Mouse (Mus musculus) CH12.LX (cell line): Measurements from ENCODE around the gene Myh13.

Experiments
- CTCF ChIP-seq, 2 experiments: IDR thresholded peaks in 1 of 2; conservative IDR thresholded peaks in 1 of 2; 2 replicates each; pipeline ENCODE4 v1.5.1; 2011 to 2012; ENCODE audit warnings: low read depth in 2 of 2, low read length in 2 of 2, improper control_type of control experiment in 1 of 2, inconsistent platforms in 1 of 2, mild to moderate bottlenecking in 1 of 2, moderate library complexity in 1 of 2
- KAT2A ChIP-seq: IDR thresholded peaks from 2 replicates; pipeline ENCODE4 v1.6.1; 2012; ENCODE audit warnings: low read length, improper control_type of control experiment, inconsistent platforms; ENCODE audit not compliant: insufficient replicate concordance
- MEF2A ChIP-seq: IDR thresholded peaks from 2 replicates; pipeline ENCODE4 v1.6.1; 2014; ENCODE audit warnings: low read depth, mild to moderate bottlenecking, inconsistent platforms, low read length, improper control_type of control experiment, borderline replicate concordance
- POLR2A ChIP-seq: IDR thresholded peaks from 2 replicates; pipeline ENCODE4 v1.6.1; 2011; ENCODE audit warnings: low read depth, mild to moderate bottlenecking, improper control_type of control experiment, low read length
- POLR2AphosphoS2 ChIP-seq: IDR thresholded peaks from 2 replicates; pipeline ENCODE4 v1.6.1; 2011; ENCODE audit warnings: low read depth, low read length, improper control_type of control experiment
- TCF12 ChIP-seq: IDR thresholded peaks from 2 replicates; pipeline ENCODE4 v1.6.1; 2014; ENCODE audit warnings: low read depth, mild to moderate bottlenecking, inconsistent platforms, low read length, improper control_type of control experiment

GRCm38 (mm10) chr11:67400956-67401355 lies 79.5 kb downstream of the Myh13 start:
- TF ChIP-seq POLR2AphosphoS2 = no peak
- TF ChIP-seq CTCF (conservative IDR thresholded peaks at IDR 0.05 in 1 of 2, IDR thresholded peaks at IDR 0.05 in 1 of 2; ENCODE audit: low read depth in 2 of 2, low read length in 2 of 2) = no peak
- TF ChIP-seq TCF12 = no peak
- TF ChIP-seq POLR2A = no peak
- no peak for TF ChIP-seq KAT2A
- no peak for TF ChIP-seq MEF2A
